Mouse (Mus musculus) midbrain, embryonic 13.5 days (tissue): ENCODE data around the gene Agl. TPM values are rescaled to one million over a fixed set of nuclear protein-coding genes. Genes with fewer than 3 reads are reported as not detected.

Experiments used
- ATAC-seq: fragments of 200-750 bp; cut with Nextera tagmentation; 2 replicates; pipeline ENCODE4 v1.8.0; 2017; ENCODE audit warnings: mild to moderate bottlenecking, moderate TSS enrichment, moderate library complexity
- H3K27ac ChIP-seq: fragments of 300-500 bp; sonication (generic); 2 replicates; pipeline ENCODE4 v1.5.1; 2015; ENCODE audit warnings: inconsistent platforms, mild to moderate bottlenecking, moderate library complexity
- H3K27me3 ChIP-seq: fragments of 300-500 bp; sonication (generic); 2 replicates; pipeline ENCODE4 v1.6.1; 2015; ENCODE audit warnings: mild to moderate bottlenecking, inconsistent platforms
- H3K36me3 ChIP-seq: fragments of 300-500 bp; sonication (generic); 2 replicates; pipeline ENCODE4 v1.6.1; 2015; ENCODE audit warnings: mild to moderate bottlenecking, inconsistent platforms
- H3K4me1 ChIP-seq: fragments of 300-500 bp; sonication (generic); replicated peaks from 2 replicates; pipeline ENCODE4 v1.6.1; 2015; ENCODE audit warnings: inconsistent platforms
- H3K4me2 ChIP-seq: fragments of 300-500 bp; sonication (generic); replicated peaks from 2 replicates; pipeline ENCODE4 v1.6.1; 2015; ENCODE audit warnings: moderate library complexity, mild to moderate bottlenecking, inconsistent platforms
- H3K4me3 ChIP-seq: fragments of 300-500 bp; sonication (generic); replicated peaks from 2 replicates; pipeline ENCODE4 v1.5.1; 2015; ENCODE audit warnings: mild to moderate bottlenecking, inconsistent platforms
- H3K9ac ChIP-seq: fragments of 300-500 bp; sonication (generic); replicated peaks from 2 replicates; pipeline ENCODE4 v1.6.1; 2015; ENCODE audit warnings: mild to moderate bottlenecking, inconsistent platforms
- H3K9me3 ChIP-seq: fragments of 300-500 bp; sonication (generic); 2 replicates; pipeline ENCODE4 v1.6.1; 2016; ENCODE audit warnings: mild to moderate bottlenecking, inconsistent platforms
- WGBS: fragments of 180-500 bp; shearing (Covaris S2); methylation state at CpG from one replicate; pipeline ENCODE4 v1.1.7; 2015; 5-methylcytosine and 5-hydroxymethylcytosine counted together
- polyA plus RNA-seq: library from polyadenylated mRNA; unstranded; fragments of >200 nt; fragmentation: Nextera tagmentation; extraction: Ambion mirVana; gene quantifications from 2 replicates; pipeline ENCODE4 v1.2.1, GENCODE M21; 2015

The Agl gene
- polyA plus RNA-seq, 1 experiment from 2014 or later = 15.3 TPM

DNA sequence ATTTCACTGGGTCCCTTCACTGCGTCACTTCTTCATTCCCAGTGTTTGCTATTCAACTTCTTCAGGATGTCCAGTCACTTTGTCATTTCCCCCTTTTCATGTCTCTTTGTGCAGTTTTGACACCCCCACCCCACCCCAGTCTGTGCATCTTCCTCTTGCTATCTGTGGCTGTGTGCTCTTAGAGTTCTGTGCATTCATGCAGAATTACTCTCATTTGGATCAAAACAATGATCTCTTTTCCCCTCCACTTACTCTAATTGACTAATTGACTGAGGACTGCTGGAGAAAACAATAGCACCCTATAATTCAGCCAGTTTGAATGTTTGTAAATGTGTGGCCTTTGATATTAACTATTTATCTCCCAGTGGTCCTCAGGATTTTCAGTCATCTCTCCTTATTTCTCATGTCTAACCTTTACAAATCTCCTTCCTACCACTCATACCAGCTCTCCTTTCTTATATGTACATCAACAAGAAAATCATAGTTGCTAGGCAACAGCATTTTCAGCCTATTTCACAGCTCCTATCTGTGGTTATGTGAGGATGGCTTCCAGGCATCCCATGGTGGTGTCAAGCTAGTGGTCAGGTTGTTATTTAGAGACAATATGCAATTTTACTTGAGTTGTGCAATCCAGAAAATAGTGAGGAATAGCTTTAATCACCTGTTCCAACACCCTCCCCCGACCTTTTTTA is 78.3 kb downstream of the Agl start:
- WGBS = 77% methylated on average over 2 of the region's 2 CpGs
- no peaks in the 10 kb centered on the region for H3K27me3 ChIP-seq
- no peak for ATAC-seq
- no peak overlapping the region for H3K4me3 ChIP-seq
- H3K36me3 ChIP-seq = no peaks in the 10 kb centered on the region
- no peak overlapping the region for H3K9ac ChIP-seq
- H3K9me3 ChIP-seq = no peaks in the 10 kb centered on the region
- H3K4me2 ChIP-seq = no peak overlapping the region
- H3K4me1 ChIP-seq = no peaks in the 10 kb centered on the region
- no peak overlapping the region for H3K27ac ChIP-seq

DNA sequence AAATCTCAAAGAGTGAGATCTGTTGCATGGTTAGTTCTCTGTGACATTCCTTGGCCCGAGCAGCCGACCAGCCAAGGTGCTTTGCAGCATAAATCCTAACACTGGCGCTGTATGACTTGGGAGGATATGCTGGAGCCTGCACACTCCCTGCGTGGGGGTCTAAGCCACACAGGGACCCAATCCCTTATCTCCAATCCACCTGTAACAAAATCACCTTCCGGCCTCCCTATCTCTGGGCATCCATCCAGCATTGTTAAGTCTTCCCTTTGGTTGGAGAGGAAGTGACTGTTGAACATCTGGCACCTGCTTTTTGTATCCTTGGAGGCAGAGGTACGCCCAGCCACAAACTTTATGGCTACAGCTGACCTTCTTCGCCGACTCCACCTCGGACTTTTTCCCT is 81.2 kb downstream of the Agl start:
- no peaks in the 10 kb centered on the region for H3K36me3 ChIP-seq
- H3K4me3 ChIP-seq = no peak overlapping the region
- no peak for ATAC-seq
- H3K4me2 ChIP-seq = no peak overlapping the region
- 78% methylated on average over 9 of the region's 9 CpGs for WGBS
- no peak overlapping the region for H3K9ac ChIP-seq
- no peak overlapping the region for H3K27ac ChIP-seq
- H3K9me3 ChIP-seq = no peaks in the 10 kb centered on the region
- H3K27me3 ChIP-seq = no peaks in the 10 kb centered on the region
- H3K4me1 ChIP-seq = no peaks in the 10 kb centered on the region

DNA sequence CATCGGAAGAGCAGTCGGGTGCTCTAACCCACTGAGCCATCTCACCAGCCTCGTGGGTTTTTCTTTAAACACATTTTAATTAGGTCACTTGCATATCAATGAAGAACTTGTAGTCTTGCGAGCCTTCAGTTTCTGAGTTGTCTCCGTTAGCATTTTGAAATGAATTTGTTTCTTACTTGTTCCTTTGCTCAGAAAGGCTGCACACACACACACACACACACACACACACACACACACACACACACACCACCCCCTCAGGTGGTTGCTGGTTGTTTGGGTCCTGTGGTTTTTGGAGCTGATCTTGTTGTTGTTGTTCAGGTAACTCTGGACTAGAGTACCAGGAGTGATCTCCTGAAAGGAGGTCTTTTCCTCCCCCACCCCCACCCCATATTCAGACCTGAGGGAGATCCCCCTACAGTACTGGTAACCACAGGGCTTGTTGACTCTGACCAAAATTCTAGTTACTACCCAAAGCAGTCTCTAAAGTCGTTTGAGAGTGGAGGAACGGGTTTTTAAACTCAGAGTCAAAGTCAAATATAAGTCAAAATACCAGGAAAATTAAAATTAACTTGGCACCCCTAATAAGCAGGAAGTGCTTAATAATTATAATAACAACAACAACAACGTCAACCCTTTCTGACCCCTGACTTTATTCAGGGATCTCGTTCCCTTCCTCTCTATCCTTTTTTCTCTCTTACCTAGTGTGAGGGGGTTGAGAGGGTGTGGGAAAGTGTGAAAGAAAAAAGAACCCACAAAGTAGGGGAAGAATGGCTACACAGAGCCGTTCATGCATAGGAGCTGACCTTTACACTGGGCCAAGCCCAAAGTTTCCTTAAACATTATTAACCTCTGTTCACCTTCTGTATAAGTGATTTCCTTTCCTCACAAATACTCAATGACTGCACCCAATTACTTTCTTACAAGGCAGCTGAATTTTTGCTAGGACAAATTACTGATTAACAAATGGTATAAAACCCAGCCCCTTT is 84.2 kb downstream of the Agl start:
- 54% methylated on average over 10 of the region's 10 CpGs for WGBS
- Histone ChIP-seq H3K27ac (no peak overlapping the region), H3K4me3 (no peak overlapping the region), H3K9ac (no peak overlapping the region), H3K4me2 (no peak overlapping the region), H3K36me3 (no peaks in the 10 kb centered on the region), H3K4me1 (no peaks in the 10 kb centered on the region), H3K9me3 (no peaks in the 10 kb centered on the region), H3K27me3 (no peaks in the 10 kb centered on the region)
- ATAC-seq = no peak

DNA sequence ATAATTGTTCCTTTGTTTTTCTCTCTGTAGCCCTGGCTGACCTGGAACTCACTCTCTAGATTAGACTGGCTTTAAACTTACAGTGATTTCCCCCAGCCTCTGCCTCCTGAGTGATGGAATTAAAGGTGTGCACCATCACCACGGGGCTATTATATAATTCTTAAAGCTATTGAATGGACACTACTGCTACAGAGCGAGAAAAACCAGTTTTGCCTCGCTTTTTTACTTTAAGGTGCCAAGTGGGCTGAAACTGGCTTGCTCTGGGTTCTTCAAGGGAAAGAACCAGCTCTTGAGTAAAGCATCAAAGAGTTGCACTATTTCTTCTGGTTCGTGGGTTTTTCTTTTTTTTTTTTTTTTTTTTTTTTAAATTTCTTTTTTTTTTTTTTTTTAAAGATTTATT is 85.0 kb downstream of the Agl start:
- H3K36me3 ChIP-seq = no peaks in the 10 kb centered on the region
- WGBS = 83% methylated on average over 4 of the region's 4 CpGs
- H3K4me1 ChIP-seq = no peaks in the 10 kb centered on the region
- no peak overlapping the region for H3K27ac ChIP-seq
- H3K9ac ChIP-seq = no peak overlapping the region
- H3K27me3 ChIP-seq = no peaks in the 10 kb centered on the region
- H3K4me2 ChIP-seq = no peak overlapping the region
- no peak overlapping the region for H3K4me3 ChIP-seq
- no peaks in the 10 kb centered on the region for H3K9me3 ChIP-seq
- no peak for ATAC-seq

DNA sequence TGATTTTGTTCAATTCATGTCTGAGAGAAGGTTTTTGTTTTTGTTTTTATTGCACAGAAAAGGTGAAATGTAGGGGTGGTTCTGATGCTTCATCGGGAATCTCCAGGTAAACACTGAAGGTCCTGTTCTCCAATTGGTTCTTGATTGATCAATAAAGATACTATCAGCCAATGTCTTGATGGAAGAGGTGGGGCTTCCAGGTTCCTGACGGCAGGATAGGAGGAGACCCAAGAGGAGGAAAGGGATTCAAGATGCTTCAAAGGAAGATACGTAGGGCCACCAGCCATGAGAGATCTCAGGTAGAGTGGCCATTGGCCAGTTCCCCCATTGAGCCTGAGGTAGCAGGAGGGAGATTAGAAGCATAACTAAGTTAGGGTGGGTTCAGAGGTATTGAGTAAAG is 89.0 kb downstream of the Agl start:
- Histone ChIP-seq H3K36me3 (no peaks in the 10 kb centered on the region), H3K4me3 (no peak overlapping the region), H3K9me3 (no peaks in the 10 kb centered on the region), H3K27ac (no peak overlapping the region), H3K27me3 (peaks cover 1% of the 10 kb centered on the region; the same call in 1 of the 2 replicates), H3K4me2 (no peak overlapping the region), H3K9ac (no peak overlapping the region), H3K4me1 (no peaks in the 10 kb centered on the region)
- 76% methylated on average over 3 of the region's 3 CpGs for WGBS
- ATAC-seq = no peak

DNA sequence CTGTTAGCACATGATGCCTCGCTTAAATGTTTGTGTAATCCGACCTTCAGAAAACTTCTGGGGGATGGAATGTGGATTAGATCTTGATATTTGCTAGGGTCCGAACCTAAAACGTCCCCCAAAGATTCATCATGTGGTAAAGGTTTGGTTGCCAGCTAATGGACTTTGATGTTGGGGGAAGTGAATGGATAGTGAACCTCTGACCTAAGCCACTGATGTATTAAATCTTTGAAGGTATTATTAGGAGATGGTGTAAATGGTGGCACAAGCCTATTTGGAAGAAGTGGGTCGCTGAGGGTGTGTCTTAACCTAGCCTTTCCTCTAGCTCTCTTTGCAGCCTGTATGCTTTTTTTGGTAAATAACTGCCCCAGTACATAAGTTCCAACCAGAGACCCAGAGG is 94.9 kb downstream of the Agl start:
- H3K36me3 ChIP-seq = no peaks in the 10 kb centered on the region
- WGBS = 38% methylated on average over 5 of the region's 5 CpGs
- peak overlapping the region; percentile 72; the same call in 1 of the 2 replicates for H3K4me3 ChIP-seq
- no peak for ATAC-seq
- no peak overlapping the region for H3K27ac ChIP-seq
- peak overlapping the region; percentile 76 for H3K4me2 ChIP-seq
- H3K27me3 ChIP-seq = peaks cover 14% of the 10 kb centered on the region
- H3K4me1 ChIP-seq = peaks cover 9% of the 10 kb centered on the region
- H3K9me3 ChIP-seq = no peaks in the 10 kb centered on the region
- H3K9ac ChIP-seq = no peak overlapping the region

DNA sequence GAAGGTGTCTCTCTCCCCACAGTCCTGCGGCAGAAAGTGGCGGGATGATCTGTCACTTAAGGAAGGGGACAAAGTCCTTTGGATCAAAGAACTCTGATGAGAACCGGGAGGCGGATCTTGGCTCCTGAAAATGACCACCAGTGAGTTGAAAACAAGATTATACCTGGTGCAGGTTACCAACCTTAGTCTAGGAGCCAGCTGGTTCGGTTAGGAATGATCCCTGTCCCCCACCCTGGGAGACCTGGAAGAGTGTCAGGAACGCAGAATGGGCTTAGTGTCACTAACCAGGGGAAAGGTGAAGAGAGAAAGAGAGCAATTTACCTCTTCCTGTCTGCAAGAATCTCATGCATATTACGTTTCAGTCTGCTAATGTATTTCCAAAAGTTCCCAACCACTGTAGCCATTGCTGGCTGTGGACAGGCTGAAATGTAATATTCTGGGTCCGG is 95.5 kb downstream of the Agl start, which contains the start of gene Slc35a3:
Gene Slc35a3, minus strand, starts transcription at position 396 of the 446 bp plus-strand sequence.
- Histone ChIP-seq H3K27me3 (peaks cover 14% of the 10 kb centered on the region), H3K4me3 (peak within 1 kb of the TSS; percentile 72), H3K9me3 (no peaks in the 10 kb centered on the region), H3K4me1 (peaks cover 9% of the 10 kb centered on the region), H3K27ac (no peak within 1 kb of the TSS; the same call in 1 of the 2 replicates), H3K36me3 (no peaks in the 10 kb centered on the region), H3K4me2 (peak within 1 kb of the TSS; percentile 76), H3K9ac (peak within 1 kb of the TSS; percentile 86)
- ATAC-seq = peak; percentile 35; the same call in 1 of the 2 replicates
- WGBS = 3% methylated on average over 8 of the region's 8 CpGs

DNA sequence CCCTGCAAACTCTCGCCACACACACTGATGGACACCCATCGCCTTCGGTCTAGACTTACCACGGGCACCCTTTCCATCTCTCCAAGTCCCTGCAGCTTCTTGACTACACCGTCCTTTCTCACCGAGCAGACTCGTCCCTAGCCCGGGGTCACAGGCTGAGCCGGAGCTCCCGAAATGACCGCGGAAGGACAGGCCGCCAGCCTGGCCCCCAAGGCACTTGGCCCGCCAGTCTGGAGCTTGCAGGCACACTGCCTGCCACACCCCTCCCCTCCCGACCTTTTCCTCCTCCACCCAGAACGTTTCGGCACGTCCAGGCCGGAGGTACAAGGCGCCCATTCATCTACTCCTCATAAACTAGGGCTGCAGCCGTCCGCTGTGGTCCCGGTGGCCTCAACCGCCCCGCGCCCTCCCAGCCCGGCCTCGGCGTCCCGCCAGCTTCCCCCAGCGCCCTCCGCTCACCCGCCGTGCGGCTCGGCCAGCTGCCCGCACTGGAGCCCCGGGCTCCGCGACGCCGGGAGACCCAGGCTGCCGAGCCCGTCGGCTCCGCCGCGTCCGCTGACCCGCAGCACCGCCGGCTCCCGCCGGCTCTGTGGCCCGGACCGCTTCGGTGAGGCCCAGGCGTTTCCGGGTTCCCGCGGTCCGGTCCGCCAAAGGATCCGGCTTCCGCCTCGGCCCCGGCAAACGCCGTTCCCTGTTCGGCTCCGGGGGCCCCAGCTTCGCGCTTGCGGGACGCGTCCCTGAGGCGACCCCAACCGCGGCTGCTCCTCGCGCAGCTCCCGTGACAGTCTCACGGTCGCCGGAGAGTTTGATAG is 96.1 kb downstream of the Agl start:
- WGBS = under 1% methylated on average over 63 of the region's 85 CpGs
- H3K27me3 ChIP-seq = peaks cover 14% of the 10 kb centered on the region
- peak overlapping the region; percentile 86 for H3K9ac ChIP-seq
- ATAC-seq = peak; percentile 88
- no peaks in the 10 kb centered on the region for H3K9me3 ChIP-seq
- peak overlapping the region; percentile 76 for H3K4me2 ChIP-seq
- H3K4me1 ChIP-seq = peaks cover 9% of the 10 kb centered on the region
- H3K4me3 ChIP-seq = peak overlapping the region; percentile 72
- no peak overlapping the region; the same call in 1 of the 2 replicates for H3K27ac ChIP-seq
- no peaks in the 10 kb centered on the region for H3K36me3 ChIP-seq

DNA sequence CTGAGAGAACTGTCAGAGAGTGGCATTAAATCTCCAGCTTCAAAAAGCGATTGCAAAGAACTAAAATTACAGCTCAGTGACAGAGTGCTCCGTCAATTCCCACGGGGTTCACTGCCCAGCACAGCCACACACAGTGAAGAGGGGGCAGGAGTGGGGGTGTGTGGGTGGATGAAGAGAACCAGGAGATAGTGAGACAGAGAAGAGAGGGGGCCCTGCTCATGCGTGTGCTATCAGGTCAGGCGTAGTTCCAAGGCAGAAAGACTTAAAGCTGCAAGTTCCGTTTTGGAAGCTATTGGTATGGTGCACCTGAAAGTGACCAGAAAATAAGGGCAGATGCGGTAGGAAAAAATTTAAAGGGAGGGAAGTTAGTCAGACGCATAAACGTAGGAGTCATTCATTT is 97.0 kb downstream of the Agl start:
- Histone ChIP-seq H3K27me3 (peaks cover 14% of the 10 kb centered on the region), H3K27ac (no peak overlapping the region), H3K9ac (no peak overlapping the region), H3K4me2 (peak overlapping the region; percentile 76), H3K4me3 (peak overlapping the region; percentile 72), H3K4me1 (peaks cover 9% of the 10 kb centered on the region), H3K9me3 (no peaks in the 10 kb centered on the region), H3K36me3 (peaks cover 1% of the 10 kb centered on the region; the same call in 1 of the 2 replicates)
- 0 out of 2 replicates have a peak, but pooled peaks have one; percentile 27 for ATAC-seq
- WGBS = 65% methylated on average over 9 of the region's 9 CpGs

DNA sequence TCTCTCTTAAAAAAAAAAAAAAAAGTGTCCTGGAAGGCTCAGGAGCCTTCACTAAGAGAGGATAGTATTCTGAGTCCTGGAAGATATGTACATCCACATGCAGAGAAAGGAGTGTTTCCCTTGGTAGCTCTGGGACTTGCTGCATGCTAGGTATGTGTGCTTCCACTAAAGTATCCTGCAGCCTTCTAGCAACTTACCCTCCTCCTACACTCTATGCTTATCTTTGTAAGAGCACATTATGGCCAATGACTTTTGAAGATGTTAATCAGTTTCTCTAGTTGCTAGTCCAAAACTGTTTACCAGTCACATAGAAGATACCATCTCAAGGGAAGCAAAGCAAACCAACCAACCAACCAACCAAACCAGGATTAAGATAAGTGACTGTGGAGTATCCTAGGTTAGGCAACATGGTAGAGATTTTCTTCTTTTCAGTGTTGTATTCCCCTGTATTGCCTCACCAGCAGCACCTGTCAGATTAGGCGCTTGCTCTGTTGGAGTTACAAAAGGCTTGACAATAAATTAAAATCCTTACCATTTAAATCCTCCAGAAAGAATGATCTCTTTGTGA is 102.2 kb downstream of the Agl start:
- Histone ChIP-seq H3K27ac (no peak overlapping the region), H3K4me1 (peaks cover under 1% of the 10 kb centered on the region; the same call in 1 of the 2 replicates), H3K4me2 (no peak overlapping the region), H3K27me3 (no peaks in the 10 kb centered on the region), H3K4me3 (no peak overlapping the region), H3K9ac (no peak overlapping the region), H3K36me3 (peaks cover 5% of the 10 kb centered on the region; the same call in 1 of the 2 replicates), H3K9me3 (no peaks in the 10 kb centered on the region)
- ATAC-seq = no peak
- 68% methylated on average over 1 of the region's 1 CpGs for WGBS

DNA sequence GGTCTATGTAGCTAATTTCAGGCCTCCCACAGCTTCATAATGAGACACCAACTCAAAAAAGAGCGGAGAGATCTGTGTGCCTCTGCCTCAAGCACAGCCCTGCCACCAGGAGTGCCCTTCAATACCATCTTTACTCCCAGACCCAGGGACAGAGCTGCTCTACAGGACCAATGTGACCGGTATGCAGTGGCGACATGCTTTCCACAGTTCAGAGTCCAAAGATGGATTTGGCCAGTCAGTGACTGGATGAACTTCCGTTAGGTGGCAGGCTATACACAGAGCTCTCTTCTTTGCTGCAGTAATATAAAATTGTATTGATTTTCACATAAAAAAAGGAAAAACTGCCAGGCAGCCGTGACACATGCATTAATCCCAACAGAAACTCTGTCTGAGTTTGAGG is 104.1 kb downstream of the Agl start:
- H3K4me3 ChIP-seq = no peak overlapping the region

More for the DNA sequence above, 104.1 kb downstream of the Agl start:
- no peak overlapping the region for H3K27ac ChIP-seq
- no peaks in the 10 kb centered on the region for H3K27me3 ChIP-seq
- ATAC-seq = no peak
- H3K9ac ChIP-seq = no peak overlapping the region
- peaks cover 5% of the 10 kb centered on the region; the same call in 1 of the 2 replicates for H3K36me3 ChIP-seq
- no peaks in the 10 kb centered on the region for H3K4me1 ChIP-seq
- no peak overlapping the region for H3K4me2 ChIP-seq
- H3K9me3 ChIP-seq = no peaks in the 10 kb centered on the region
- WGBS = 92% methylated on average over 5 of the region's 5 CpGs
